Mouse (Mus musculus) intestine, postnatal 0 days (tissue): Measurements from ENCODE around the gene Arl5c. TPM values are rescaled to one million over a fixed set of nuclear protein-coding genes. Genes with fewer than 3 reads are reported as not detected.

Experiments used
- ATAC-seq: fragments of 200-750 bp; cut with Nextera tagmentation; 2 replicates; pipeline ENCODE4 v1.8.0; 2017; ENCODE audit warnings: mild to moderate bottlenecking, moderate TSS enrichment, moderate library complexity
- H3K27ac ChIP-seq: fragments of 300-500 bp; sonication (generic); 2 replicates; pipeline ENCODE4 v1.5.1; 2014; ENCODE audit warnings: mild to moderate bottlenecking, low read depth, low read length, moderate library complexity
- H3K27me3 ChIP-seq: fragments of 300-500 bp; sonication (generic); replicated peaks from 2 replicates; pipeline ENCODE4 v1.6.1; 2014; ENCODE audit warnings: low read length, mixed read lengths; ENCODE audit not compliant: control insufficient read depth, insufficient read depth
- H3K36me3 ChIP-seq: fragments of 300-500 bp; sonication (generic); 2 replicates; pipeline ENCODE4 v1.6.1; 2014; ENCODE audit warnings: mild to moderate bottlenecking, moderate library complexity; ENCODE audit not compliant: control insufficient read depth, insufficient read depth
- H3K4me1 ChIP-seq: fragments of 300-500 bp; sonication (generic); replicated peaks from 2 replicates; pipeline ENCODE4 v1.6.1; 2014; ENCODE audit warnings: antibody characterized with exemption, low read length, mixed read lengths; ENCODE audit not compliant: control insufficient read depth, insufficient read depth
- H3K4me2 ChIP-seq: fragments of 300-500 bp; sonication (generic); replicated peaks from 2 replicates; pipeline ENCODE4 v1.6.1; 2014; ENCODE audit warnings: low read depth, mild to moderate bottlenecking, moderate library complexity
- H3K4me3 ChIP-seq: fragments of 300-500 bp; sonication (generic); 2 replicates; pipeline ENCODE4 v1.5.1; 2014; ENCODE audit warnings: low read depth, low read length
- H3K9ac ChIP-seq: fragments of 300-500 bp; sonication (generic); 2 replicates; pipeline ENCODE4 v1.6.1; 2014; ENCODE audit warnings: mild to moderate bottlenecking, low read depth, low read length
- H3K9me3 ChIP-seq: fragments of 300-500 bp; sonication (generic); 2 replicates; pipeline ENCODE4 v1.6.1; 2016; ENCODE audit warnings: mixed run types; ENCODE audit not compliant: control insufficient read depth
- CTCF ChIP-seq: sonication (generic); IDR thresholded peaks from 2 replicates; pipeline ENCODE4 v1.5.1; 2016; ENCODE audit warnings: low read depth, mild to moderate bottlenecking, control low read depth, antibody characterized with exemption, moderate library complexity
- WGBS: fragments of 180-500 bp; shearing (Covaris S2); extraction: QIAGEN DNeasy Blood & Tissue Kit; methylation state at CpG from one replicate; pipeline ENCODE4 v1.1.7; 2014; 5-methylcytosine and 5-hydroxymethylcytosine counted together
- polyA plus RNA-seq: library from polyadenylated mRNA; unstranded; fragments of >200 nt; fragmentation: Nextera tagmentation; extraction: Ambion mirVana; gene quantifications from 2 replicates; pipeline ENCODE4 v1.2.1, GENCODE M21; 2015

The Arl5c gene
- polyA plus RNA-seq, 1 experiment from 2014 or later, result 4.2 TPM

DNA sequence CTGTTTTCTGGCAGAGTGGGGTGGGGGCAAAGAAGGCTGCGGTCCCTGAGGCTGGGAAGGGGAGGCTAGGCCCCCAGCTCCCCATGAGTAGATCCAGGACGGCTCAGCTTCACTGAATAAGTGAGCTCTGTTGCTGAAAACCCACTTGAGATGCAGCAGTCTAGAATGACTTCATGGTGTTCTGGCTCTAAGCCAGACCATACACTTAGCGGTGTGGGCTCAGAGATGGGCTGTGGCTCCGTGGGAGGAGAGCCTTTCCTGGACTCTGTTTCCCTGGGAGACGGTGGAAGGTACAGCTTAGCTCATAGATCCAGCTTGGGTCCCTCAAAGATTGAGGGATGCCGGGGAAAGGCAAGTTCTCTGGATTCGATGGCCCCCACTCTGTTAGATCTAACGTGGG, 8.2 kb upstream of the Arl5c start:
- Histone ChIP-seq H3K27ac (no peak overlapping the region), H3K4me2 (no peak overlapping the region), H3K9ac (no peak overlapping the region), H3K4me3 (no peak overlapping the region), H3K27me3 (peaks cover 15% of the 10 kb centered on the region; the same call in 1 of the 2 replicates), H3K36me3 (no peaks in the 10 kb centered on the region), H3K9me3 (no peaks in the 10 kb centered on the region), H3K4me1 (0 out of 2 replicates have a peak, but pooled peaks cover 3% of the 10 kb centered on the region)
- WGBS, result 70% methylated on average over 8 of the region's 8 CpGs
- ATAC-seq, result no peak
- TF ChIP-seq CTCF, result no peak

DNA sequence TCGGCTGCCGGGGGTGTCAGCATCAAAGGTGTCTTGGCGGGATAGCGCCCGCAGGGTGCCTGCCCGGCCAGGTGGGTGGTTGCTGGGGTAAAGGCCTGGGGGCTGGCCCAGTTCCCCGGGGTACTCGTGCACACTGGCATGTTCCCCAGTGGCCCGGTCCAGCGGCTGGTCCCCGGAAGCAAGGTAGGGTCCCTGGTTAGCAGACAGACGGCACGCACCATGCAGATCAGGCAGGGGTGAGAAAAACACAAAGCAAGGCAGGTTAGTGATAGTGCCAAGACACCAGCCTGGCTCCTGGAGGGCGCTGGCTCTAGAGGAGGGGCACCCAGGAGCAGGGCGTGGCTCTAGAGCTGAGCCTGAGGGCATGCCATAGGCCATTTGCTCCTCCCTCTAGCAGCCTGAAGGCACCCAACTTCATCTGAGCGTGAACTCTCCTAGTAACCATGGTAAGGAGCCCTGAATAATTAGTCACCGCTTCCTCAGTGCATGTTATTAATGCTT, 7.2 kb upstream of the Arl5c start:
- peak overlapping the region; percentile 14; the same call in 1 of the 2 replicates for H3K4me3 ChIP-seq

DNA sequence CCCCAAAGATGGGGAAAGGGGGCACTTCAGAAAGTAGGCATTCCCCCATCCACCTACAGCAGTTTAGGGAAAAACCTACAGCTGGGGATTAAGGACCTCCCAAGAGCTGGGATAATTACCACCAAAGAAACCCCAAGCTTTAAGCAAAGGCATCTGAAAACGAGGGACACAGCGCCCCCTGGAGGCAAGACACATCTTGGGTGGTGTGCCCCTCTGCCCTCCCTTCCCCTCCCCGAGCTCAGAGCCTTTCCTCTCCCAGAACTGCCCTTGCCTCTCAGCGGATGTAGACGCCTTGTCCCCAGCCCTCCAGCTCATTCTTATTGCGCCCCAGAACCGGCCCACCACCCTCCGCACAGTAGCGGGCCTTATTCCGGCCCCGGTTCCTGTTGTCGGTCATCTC, 6.6 kb upstream of the Arl5c start:
- Histone ChIP-seq H3K27me3 (peaks cover 15% of the 10 kb centered on the region; the same call in 1 of the 2 replicates), H3K4me1 (0 out of 2 replicates have a peak, but pooled peaks cover 3% of the 10 kb centered on the region), H3K36me3 (no peaks in the 10 kb centered on the region), H3K9me3 (no peaks in the 10 kb centered on the region), H3K4me2 (peak overlapping the region; percentile 52), H3K9ac (no peak overlapping the region), H3K27ac (no peak overlapping the region), H3K4me3 (peak overlapping the region; percentile 14; the same call in 1 of the 2 replicates)
- WGBS, result 27% methylated on average over 12 of the region's 12 CpGs
- 0 out of 2 replicates have a peak, but pooled peaks have one; percentile 3 for ATAC-seq
- TF ChIP-seq CTCF, result peak; percentile 80

More for the DNA sequence above, 7.2 kb upstream of the Arl5c start:
- Histone ChIP-seq H3K27ac (no peak overlapping the region), H3K27me3 (peaks cover 15% of the 10 kb centered on the region; the same call in 1 of the 2 replicates), H3K4me2 (peak overlapping the region; percentile 52), H3K36me3 (no peaks in the 10 kb centered on the region), H3K9me3 (no peaks in the 10 kb centered on the region), H3K4me1 (0 out of 2 replicates have a peak, but pooled peaks cover 3% of the 10 kb centered on the region), H3K9ac (no peak overlapping the region)
- no peak for ATAC-seq
- TF ChIP-seq CTCF, result no peak
- WGBS, result 55% methylated on average over 17 of the region's 17 CpGs

GRCm38 (mm10) chr11:98001986-98002385, 6.0 kb upstream of the Arl5c start:
- Histone ChIP-seq H3K27me3 (peaks cover 15% of the 10 kb centered on the region; the same call in 1 of the 2 replicates), H3K4me1 (0 out of 2 replicates have a peak, but pooled peaks cover 3% of the 10 kb centered on the region)
- WGBS, result 74% methylated on average over 6 of the region's 6 CpGs

GRCm38 (mm10) chr11:98001351-98001824, 5.4 kb upstream of the Arl5c start:
- no peak overlapping the region for H3K4me3 ChIP-seq
- H3K9ac ChIP-seq, result no peak overlapping the region
- 0 out of 2 replicates have a peak, but pooled peaks cover 3% of the 10 kb centered on the region for H3K4me1 ChIP-seq
- peaks cover 15% of the 10 kb centered on the region; the same call in 1 of the 2 replicates for H3K27me3 ChIP-seq
- no peaks in the 10 kb centered on the region for H3K9me3 ChIP-seq
- TF ChIP-seq CTCF, result no peak
- WGBS, result 28% methylated on average over 11 of the region's 11 CpGs
- H3K36me3 ChIP-seq, result no peaks in the 10 kb centered on the region
- H3K27ac ChIP-seq, result no peak overlapping the region
- no peak for ATAC-seq
- no peak overlapping the region for H3K4me2 ChIP-seq

More at GRCm38 (mm10) chr11:98001986-98002385, 6.0 kb upstream of the Arl5c start:
- TF ChIP-seq CTCF, result no peak
- H3K4me3 ChIP-seq, result no peak overlapping the region
- no peak overlapping the region for H3K4me2 ChIP-seq
- ATAC-seq, result no peak
- no peak overlapping the region for H3K27ac ChIP-seq
- H3K9ac ChIP-seq, result no peak overlapping the region
- no peaks in the 10 kb centered on the region for H3K9me3 ChIP-seq
- H3K36me3 ChIP-seq, result no peaks in the 10 kb centered on the region

GRCm38 (mm10) chr11:98000378-98001140, 4.6 kb upstream of the Arl5c start:
- no peak for TF ChIP-seq CTCF
- 0 out of 2 replicates have a peak, but pooled peaks cover 3% of the 10 kb centered on the region for H3K4me1 ChIP-seq
- H3K9me3 ChIP-seq, result no peaks in the 10 kb centered on the region
- no peak overlapping the region for H3K27ac ChIP-seq
- 36% methylated on average over 7 of the region's 7 CpGs for WGBS
- no peak overlapping the region for H3K9ac ChIP-seq
- no peak overlapping the region for H3K4me3 ChIP-seq
- peaks cover 15% of the 10 kb centered on the region for H3K27me3 ChIP-seq
- no peak overlapping the region for H3K4me2 ChIP-seq
- H3K36me3 ChIP-seq, result no peaks in the 10 kb centered on the region
- ATAC-seq, result no peak
